Mouse (Mus musculus) midbrain, embryonic 16.5 days (tissue): ENCODE measurements around the gene Plcb4. TPM values are rescaled to one million over a fixed set of nuclear protein-coding genes. Genes with fewer than 3 reads are reported as not detected.
A peak's percentile ranks its signal among the peaks of the same experiment; 100 is the strongest.

Source experiments
- ATAC-seq: fragments of 200-750 bp; cut with Nextera tagmentation; 2 replicates; pipeline ENCODE4 v1.8.0; 2017; ENCODE audit warnings: moderate TSS enrichment
- H3K27ac ChIP-seq: fragments of 300-500 bp; sonication (generic); 2 replicates; pipeline ENCODE4 v1.5.1; 2014; ENCODE audit warnings: mild to moderate bottlenecking, low read length, mixed read lengths
- H3K27me3 ChIP-seq: fragments of 300-500 bp; sonication (generic); 2 replicates; pipeline ENCODE4 v1.6.1; 2014; ENCODE audit warnings: low read depth, low read length, mixed read lengths; ENCODE audit not compliant: control insufficient read depth, insufficient read depth
- H3K36me3 ChIP-seq: fragments of 300-500 bp; sonication (generic); 2 replicates; pipeline ENCODE4 v1.6.1; 2014; ENCODE audit warnings: mild to moderate bottlenecking, low read length, moderate library complexity, mixed read lengths; ENCODE audit not compliant: control insufficient read depth, insufficient read depth
- H3K4me1 ChIP-seq: fragments of 300-500 bp; sonication (generic); 2 replicates; pipeline ENCODE4 v1.6.1; 2014; ENCODE audit warnings: mild to moderate bottlenecking, low read length, mixed read lengths; ENCODE audit not compliant: control insufficient read depth, insufficient read depth
- H3K4me2 ChIP-seq: fragments of 300-500 bp; sonication (generic); 2 replicates; pipeline ENCODE4 v1.6.1; 2014; ENCODE audit warnings: mild to moderate bottlenecking, low read length, mixed read lengths
- H3K4me3 ChIP-seq: fragments of 300-500 bp; sonication (generic); 2 replicates; pipeline ENCODE4 v1.5.1; 2014; ENCODE audit warnings: low read depth, mild to moderate bottlenecking, low read length, moderate library complexity, mixed read lengths
- H3K9ac ChIP-seq: fragments of 300-500 bp; sonication (generic); 2 replicates; pipeline ENCODE4 v1.6.1; 2014; ENCODE audit warnings: low read depth, low read length, mixed read lengths
- H3K9me3 ChIP-seq: fragments of 300-500 bp; sonication (generic); replicated peaks from 2 replicates; pipeline ENCODE4 v1.6.1; 2014; ENCODE audit warnings: mild to moderate bottlenecking, low read length, mixed read lengths; ENCODE audit not compliant: control insufficient read depth, poor library complexity, severe bottlenecking
- WGBS: fragments of 180-500 bp; shearing (Covaris S2); extraction: QIAGEN DNeasy Blood & Tissue Kit; methylation state at CpG from one replicate; pipeline ENCODE4 v1.1.7; 2014; 5-methylcytosine and 5-hydroxymethylcytosine counted together
- polyA plus RNA-seq: library from polyadenylated mRNA; unstranded; fragments of >200 nt; fragmentation: Nextera tagmentation; extraction: Ambion mirVana; gene quantifications from 2 replicates; pipeline ENCODE4 v1.2.1, GENCODE M21; 2015

The Plcb4 gene
- polyA plus RNA-seq, 1 experiment from 2014 or later: 44.4 TPM

DNA sequence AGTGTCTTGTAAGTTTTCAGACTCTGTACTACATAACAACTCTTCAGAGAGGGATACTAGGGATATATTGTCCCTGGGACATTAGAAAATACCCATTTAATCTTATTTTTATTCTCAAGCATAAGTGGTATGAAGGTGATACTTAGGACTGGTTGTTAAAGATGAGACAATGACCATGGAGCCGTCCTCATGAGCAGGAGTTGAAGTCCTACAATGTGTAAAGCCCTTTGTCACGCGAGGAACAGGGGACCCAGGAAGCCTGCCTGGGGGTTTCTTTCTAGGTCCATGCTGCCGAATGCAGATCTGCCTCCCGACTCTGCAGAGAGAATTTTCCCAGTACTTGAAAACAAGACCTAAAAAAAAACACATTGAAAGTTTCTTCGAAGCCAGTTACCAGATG is 338.1 kb downstream of the Plcb4 start:
- H3K9ac ChIP-seq: no peak overlapping the region
- no peak overlapping the region for H3K4me3 ChIP-seq
- no peaks in the 10 kb centered on the region for H3K27me3 ChIP-seq
- H3K4me2 ChIP-seq: no peak overlapping the region
- ATAC-seq: no peak
- 83% methylated on average over 6 of the region's 6 CpGs for WGBS
- peaks cover 3% of the 10 kb centered on the region; the same call in 1 of the 2 replicates for H3K36me3 ChIP-seq
- H3K9me3 ChIP-seq: no peaks in the 10 kb centered on the region
- no peak overlapping the region for H3K27ac ChIP-seq
- peaks cover 12% of the 10 kb centered on the region for H3K4me1 ChIP-seq

DNA sequence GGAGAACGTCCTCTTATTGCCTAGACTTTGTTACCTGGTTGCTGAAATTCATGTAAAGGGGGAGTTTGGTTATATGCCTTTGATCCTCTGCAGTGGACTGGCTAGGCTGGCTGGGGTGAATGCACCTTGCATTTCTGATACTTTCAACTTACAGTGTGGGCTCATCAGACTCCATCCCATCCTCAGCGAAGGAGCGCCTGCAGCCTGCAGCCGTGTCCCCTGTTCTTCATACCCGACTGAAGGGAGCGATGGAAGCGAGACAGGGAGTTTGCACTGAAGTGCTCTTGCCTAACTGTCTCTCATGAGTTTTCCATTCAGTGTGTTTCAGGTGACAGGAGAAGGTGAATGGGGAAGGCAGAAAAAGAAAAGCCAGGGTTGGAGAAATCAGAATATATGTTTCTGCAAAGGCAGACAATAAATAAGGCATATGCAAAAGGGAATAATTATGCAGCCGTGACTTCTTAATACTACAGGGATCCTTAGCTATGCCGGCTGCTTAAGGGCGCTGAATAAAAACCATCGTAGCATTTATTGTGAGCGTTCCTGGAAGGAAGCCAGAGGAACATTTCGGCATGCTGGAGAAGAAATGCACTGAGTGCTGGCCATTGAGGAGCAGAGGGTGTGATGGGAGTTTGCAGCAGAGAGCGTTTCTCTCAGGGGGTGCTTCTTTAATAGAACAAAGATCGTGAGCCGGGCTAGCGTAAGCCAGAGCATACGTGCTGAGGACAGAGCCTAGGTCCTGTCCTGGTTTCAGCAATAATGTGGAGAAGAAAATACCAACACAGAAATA is 338.7 kb downstream of the Plcb4 start:
- H3K27ac ChIP-seq: peak overlapping the region; percentile 68
- no peaks in the 10 kb centered on the region for H3K27me3 ChIP-seq
- WGBS: 39% methylated on average over 18 of the region's 18 CpGs
- H3K9me3 ChIP-seq: no peaks in the 10 kb centered on the region
- H3K4me1 ChIP-seq: peaks cover 12% of the 10 kb centered on the region
- peak overlapping the region; percentile 41 for H3K4me2 ChIP-seq
- peak; percentile 63; the same call in 1 of the 2 replicates for ATAC-seq
- no peak overlapping the region for H3K9ac ChIP-seq
- no peak overlapping the region for H3K4me3 ChIP-seq
- H3K36me3 ChIP-seq: peaks cover 3% of the 10 kb centered on the region; the same call in 1 of the 2 replicates

DNA sequence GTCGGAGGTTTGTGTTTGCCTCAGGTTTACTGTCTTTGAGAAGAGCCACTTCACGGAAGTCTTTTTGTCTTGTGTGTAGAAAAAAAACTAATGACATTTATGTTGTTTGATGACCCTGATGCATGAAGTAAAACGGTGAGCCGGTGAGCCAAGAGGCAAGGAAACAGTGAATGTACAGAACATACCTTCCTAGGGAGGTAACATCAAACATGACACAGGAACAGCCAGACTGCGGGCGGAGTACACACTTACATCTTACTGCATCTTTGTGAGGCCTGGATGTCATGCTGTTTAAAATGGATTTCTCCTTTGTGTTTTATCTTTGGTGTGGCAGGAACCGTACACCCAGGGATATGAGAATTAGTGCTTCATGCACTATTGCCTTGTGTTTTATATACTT is 340.1 kb downstream of the Plcb4 start:
- H3K4me2 ChIP-seq: no peak overlapping the region
- WGBS: 89% methylated on average over 7 of the region's 7 CpGs
- H3K27me3 ChIP-seq: no peaks in the 10 kb centered on the region
- no peaks in the 10 kb centered on the region for H3K9me3 ChIP-seq
- H3K27ac ChIP-seq: no peak overlapping the region
- peaks cover 12% of the 10 kb centered on the region for H3K4me1 ChIP-seq
- no peak for ATAC-seq
- H3K9ac ChIP-seq: no peak overlapping the region
- no peak overlapping the region for H3K4me3 ChIP-seq
- no peaks in the 10 kb centered on the region for H3K36me3 ChIP-seq

DNA sequence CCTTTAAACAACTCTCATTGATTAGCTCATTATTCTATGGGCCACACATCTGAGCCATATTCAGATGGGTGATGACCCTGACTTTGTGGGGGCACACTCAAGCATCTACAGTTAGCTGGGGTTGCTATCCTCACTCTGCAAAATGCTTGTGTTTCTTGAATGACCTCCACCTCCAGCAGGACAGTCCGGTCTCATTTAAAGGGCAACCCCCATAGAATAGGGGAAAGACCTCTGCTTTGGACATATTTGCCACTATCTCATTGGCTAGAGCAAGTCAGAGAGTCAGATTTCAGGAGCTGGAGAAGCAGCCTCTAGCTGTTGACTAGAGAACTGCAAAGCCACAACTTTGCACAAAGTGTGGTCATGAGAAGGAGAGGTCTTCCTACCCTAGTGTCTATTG is 340.6 kb downstream of the Plcb4 start:
- Histone ChIP-seq H3K9me3 (no peaks in the 10 kb centered on the region), H3K4me1 (peaks cover 12% of the 10 kb centered on the region), H3K4me2 (no peak overlapping the region), H3K27me3 (no peaks in the 10 kb centered on the region), H3K9ac (no peak overlapping the region), H3K4me3 (no peak overlapping the region), H3K36me3 (no peaks in the 10 kb centered on the region), H3K27ac (no peak overlapping the region)
- no peak for ATAC-seq
- 80% methylated on average over 1 of the region's 1 CpGs for WGBS

DNA sequence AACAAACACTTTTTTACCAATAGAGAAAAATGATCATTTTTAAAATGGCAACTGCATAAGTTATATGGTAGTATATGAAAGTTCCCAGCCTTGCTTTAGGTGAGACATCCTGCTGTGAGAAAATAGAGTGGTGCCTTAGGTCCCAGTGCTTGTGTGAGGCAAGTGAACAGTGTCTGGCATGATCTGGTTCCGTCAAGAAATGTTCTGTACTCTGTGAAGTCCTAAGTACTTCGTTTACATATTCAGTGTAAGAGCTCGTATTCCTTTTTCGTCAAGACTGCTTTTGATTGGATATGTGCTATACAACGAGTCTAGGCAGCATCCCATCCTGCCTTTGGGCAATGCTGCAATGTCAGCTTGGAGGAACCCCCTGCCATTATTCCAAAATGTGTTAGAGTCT is 342.1 kb downstream of the Plcb4 start:
- Histone ChIP-seq H3K4me2 (no peak overlapping the region), H3K9me3 (no peaks in the 10 kb centered on the region), H3K4me3 (no peak overlapping the region), H3K36me3 (no peaks in the 10 kb centered on the region), H3K27me3 (no peaks in the 10 kb centered on the region), H3K27ac (no peak overlapping the region), H3K9ac (no peak overlapping the region), H3K4me1 (peaks cover 12% of the 10 kb centered on the region)
- no peak for ATAC-seq
- 74% methylated on average over 5 of the region's 5 CpGs for WGBS

DNA sequence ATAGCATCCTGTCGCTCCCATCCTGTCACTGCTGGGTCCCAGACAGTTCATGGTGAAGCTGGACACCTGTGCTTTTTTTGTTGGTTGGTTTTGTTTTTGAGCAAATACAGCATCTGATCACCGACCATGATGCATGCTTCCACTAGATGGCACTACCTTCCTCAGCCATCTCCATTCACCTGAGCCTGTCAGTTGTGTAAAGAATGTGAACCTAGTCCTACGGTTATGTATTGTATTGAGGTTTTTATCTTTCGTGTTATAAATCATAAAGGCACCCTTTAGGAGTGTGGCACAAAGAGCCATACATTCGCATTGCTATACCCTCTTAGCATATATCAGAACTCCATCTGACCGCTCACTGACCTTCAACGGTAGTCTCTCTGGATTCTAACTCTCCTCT is 343.3 kb downstream of the Plcb4 start:
- peak; percentile 55; the same call in 1 of the 2 replicates for ATAC-seq
- H3K27me3 ChIP-seq: no peaks in the 10 kb centered on the region
- no peak overlapping the region for H3K27ac ChIP-seq
- no peak overlapping the region for H3K9ac ChIP-seq
- H3K36me3 ChIP-seq: no peaks in the 10 kb centered on the region
- H3K4me2 ChIP-seq: no peak overlapping the region
- no peak overlapping the region for H3K4me3 ChIP-seq
- 53% methylated on average over 7 of the region's 7 CpGs for WGBS
- H3K4me1 ChIP-seq: peaks cover 12% of the 10 kb centered on the region
- no peaks in the 10 kb centered on the region for H3K9me3 ChIP-seq

DNA sequence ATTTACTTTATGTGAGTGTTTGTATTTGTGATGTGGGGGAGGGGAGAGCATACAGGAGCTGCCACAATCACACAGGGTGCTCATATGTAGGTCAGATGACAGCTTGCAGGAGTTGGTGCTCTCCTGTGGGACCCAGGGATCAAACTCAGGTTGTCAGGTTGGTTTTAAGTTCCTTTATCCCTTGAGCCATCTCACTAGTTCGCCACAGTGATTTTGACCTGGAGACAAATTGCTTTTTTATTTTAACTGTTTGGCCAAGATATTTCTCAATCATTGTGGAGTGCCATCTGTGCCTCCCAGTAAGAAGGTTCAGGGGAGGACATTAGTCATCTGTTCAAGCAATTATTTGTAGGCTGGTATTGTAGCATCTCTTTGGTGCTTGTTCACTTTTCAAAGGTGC is 345.0 kb downstream of the Plcb4 start:
- ATAC-seq: no peak
- Histone ChIP-seq H3K4me3 (no peak overlapping the region), H3K27me3 (no peaks in the 10 kb centered on the region), H3K9me3 (no peaks in the 10 kb centered on the region), H3K36me3 (peaks cover 3% of the 10 kb centered on the region; the same call in 1 of the 2 replicates), H3K9ac (no peak overlapping the region), H3K4me2 (no peak overlapping the region), H3K4me1 (no peaks in the 10 kb centered on the region), H3K27ac (no peak overlapping the region)
- 90% methylated on average over 1 of the region's 1 CpGs for WGBS

DNA sequence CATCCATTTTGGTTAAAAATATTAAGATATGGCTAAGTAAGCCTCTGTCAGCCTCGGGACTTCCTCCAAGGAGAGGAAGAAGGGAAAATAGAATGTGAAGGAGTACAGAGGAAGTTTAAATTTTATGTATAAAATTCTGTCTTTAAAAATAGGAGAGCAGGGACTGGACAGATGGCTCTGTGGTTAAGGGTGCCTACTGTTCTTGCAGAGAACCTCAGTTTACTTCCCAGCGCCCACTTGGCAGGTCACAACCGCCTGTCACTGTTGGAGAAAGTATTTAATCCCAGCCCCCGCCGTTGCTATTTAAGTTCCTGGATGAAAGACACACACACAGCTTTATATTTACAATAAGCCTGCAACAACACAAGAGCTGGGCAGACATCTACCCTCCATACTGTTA is 347.5 kb downstream of the Plcb4 start:
- Histone ChIP-seq H3K4me2 (no peak overlapping the region), H3K36me3 (peaks cover 6% of the 10 kb centered on the region; the same call in 1 of the 2 replicates), H3K9me3 (no peaks in the 10 kb centered on the region), H3K27ac (no peak overlapping the region), H3K4me1 (no peaks in the 10 kb centered on the region; the same call in 1 of the 2 replicates), H3K9ac (no peak overlapping the region), H3K4me3 (no peak overlapping the region), H3K27me3 (no peaks in the 10 kb centered on the region)
- 89% methylated on average over 5 of the region's 5 CpGs for WGBS
- ATAC-seq: no peak

DNA sequence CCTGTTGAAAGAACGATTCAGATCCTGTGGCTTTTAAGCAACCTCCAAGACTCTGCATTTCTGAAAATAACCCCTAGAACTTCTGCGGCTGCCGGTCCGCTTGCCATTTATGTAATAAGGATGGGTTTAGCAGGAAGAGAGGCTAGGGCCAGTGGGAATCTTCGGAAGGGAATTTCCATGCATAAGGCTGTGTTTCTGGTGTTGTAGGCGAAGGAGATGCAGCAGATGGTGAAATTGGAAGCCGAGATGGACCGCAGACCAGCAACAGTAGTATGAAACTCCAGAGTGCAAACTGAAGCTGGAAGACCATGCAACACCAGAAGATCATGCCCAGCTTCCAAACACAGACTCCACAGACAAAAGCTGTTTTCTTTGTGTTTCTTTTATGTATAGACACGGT is 353.9 kb downstream of the Plcb4 start:
- Histone ChIP-seq H3K36me3 (0 out of 2 replicates have a peak, but pooled peaks cover 7% of the 10 kb centered on the region), H3K4me3 (no peak overlapping the region), H3K4me2 (no peak overlapping the region), H3K9me3 (no peaks in the 10 kb centered on the region), H3K27me3 (no peaks in the 10 kb centered on the region), H3K27ac (no peak overlapping the region), H3K9ac (no peak overlapping the region), H3K4me1 (no peaks in the 10 kb centered on the region; the same call in 1 of the 2 replicates)
- 95% methylated on average over 9 of the region's 9 CpGs for WGBS
- ATAC-seq: no peak
